Mouse (Mus musculus) kidney, embryonic 16.5 days (tissue): ENCODE results near the gene Rsc1a1. TPM values are rescaled to one million over a fixed set of nuclear protein-coding genes. Genes with fewer than 3 reads are reported as not detected.

ENCODE experiments used
- ATAC-seq: fragments of 200-750 bp; cut with Nextera tagmentation; 2 replicates; pipeline ENCODE4 v1.8.0; 2017; ENCODE audit warnings: moderate TSS enrichment; ENCODE audit not compliant: low FRiP score, low TSS enrichment
- H3K27ac ChIP-seq: fragments of 300-500 bp; sonication (generic); 2 replicates; pipeline ENCODE4 v1.5.1; 2014; ENCODE audit warnings: low read length
- H3K27me3 ChIP-seq: fragments of 300-500 bp; sonication (generic); 2 replicates; pipeline ENCODE4 v1.6.1; 2014; ENCODE audit warnings: low read length, control low read depth, mixed read lengths; ENCODE audit not compliant: insufficient read depth
- H3K36me3 ChIP-seq: fragments of 300-500 bp; sonication (generic); 2 replicates; pipeline ENCODE4 v1.6.1; 2014; ENCODE audit warnings: low read length, control low read depth, mixed read lengths; ENCODE audit not compliant: insufficient read depth
- H3K4me1 ChIP-seq: fragments of 300-500 bp; sonication (generic); 2 replicates; pipeline ENCODE4 v1.6.1; 2014; ENCODE audit warnings: low read length, control low read depth, mixed read lengths; ENCODE audit not compliant: insufficient read depth
- H3K4me2 ChIP-seq: fragments of 300-500 bp; sonication (generic); replicated peaks from 2 replicates; pipeline ENCODE4 v1.6.1; 2014; ENCODE audit warnings: low read depth, low read length
- H3K4me3 ChIP-seq: fragments of 300-500 bp; sonication (generic); 2 replicates; pipeline ENCODE4 v1.5.1; 2014; ENCODE audit warnings: mild to moderate bottlenecking, low read length
- H3K9ac ChIP-seq: fragments of 300-500 bp; sonication (generic); replicated peaks from 2 replicates; pipeline ENCODE4 v1.6.1; 2014; ENCODE audit warnings: low read length
- H3K9me3 ChIP-seq: fragments of 300-500 bp; sonication (generic); 2 replicates; pipeline ENCODE4 v1.6.1; 2016; ENCODE audit warnings: low read length, control low read depth
- WGBS: fragments of 180-500 bp; shearing (Covaris S2); extraction: QIAGEN DNeasy Blood & Tissue Kit; methylation state at CpG from one replicate; pipeline ENCODE4 v1.1.7; 2014; 5-methylcytosine and 5-hydroxymethylcytosine counted together
- polyA plus RNA-seq: library from polyadenylated mRNA; unstranded; fragments of >200 nt; fragmentation: Nextera tagmentation; extraction: Ambion mirVana; gene quantifications from 2 replicates; pipeline ENCODE4 v1.2.1, GENCODE M21; 2015

Rsc1a1 gene
- polyA plus RNA-seq, 1 experiment from 2014 or later = not detected

DNA sequence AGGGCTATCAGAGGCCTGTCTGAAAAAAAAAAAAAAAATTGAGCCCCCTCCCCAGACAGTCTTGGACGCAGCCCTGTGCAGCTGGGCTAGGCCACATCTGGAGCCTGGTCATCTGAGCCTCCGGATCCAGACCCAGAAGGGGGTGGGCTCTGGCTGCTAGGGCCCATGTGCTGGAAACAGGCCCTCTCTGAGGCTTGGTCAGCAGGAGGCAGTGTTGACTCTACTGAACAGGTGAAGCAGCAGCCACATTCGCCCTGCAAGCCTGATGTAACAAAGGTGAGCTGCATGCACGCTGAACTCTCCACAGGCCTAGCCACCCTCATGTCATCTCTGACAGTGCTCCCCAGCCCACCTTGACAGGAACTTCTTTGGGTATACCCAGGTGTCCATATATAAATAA is 25.7 kb downstream of the Rsc1a1 start:
- ATAC-seq = no peak

DNA sequence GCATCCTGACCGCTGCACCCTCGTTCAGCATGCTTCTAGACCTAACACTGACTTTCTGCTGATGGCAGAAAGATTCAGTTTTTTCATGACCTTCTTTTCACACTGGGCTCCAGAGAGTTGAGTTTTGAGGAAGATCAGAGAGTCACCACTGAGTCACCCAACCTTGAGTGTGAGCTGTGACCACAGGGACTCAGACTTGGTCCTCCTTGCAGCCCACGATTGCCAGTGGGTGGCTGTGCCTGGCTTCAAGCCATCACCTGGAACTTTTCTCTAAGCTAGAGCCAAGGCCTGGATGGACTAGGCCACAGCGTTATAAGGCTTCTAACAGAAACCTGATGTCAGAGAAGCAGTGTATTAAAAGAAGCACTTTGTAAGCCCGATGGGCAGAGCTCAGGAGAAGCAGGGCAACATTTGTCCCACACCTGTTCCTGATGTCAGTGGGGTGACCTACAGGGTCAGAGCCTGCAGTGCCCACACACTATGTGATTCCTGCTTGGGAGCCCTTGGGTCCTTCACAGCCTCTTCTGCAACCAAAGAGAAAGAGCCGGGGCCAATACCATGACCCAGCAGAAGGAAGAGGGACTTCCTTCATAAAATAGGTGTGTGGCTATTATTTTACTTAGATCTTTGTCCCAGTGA is 26.4 kb downstream of the Rsc1a1 start:
- Histone ChIP-seq H3K27ac (no peak overlapping the region), H3K4me1 (peaks cover 8% of the 10 kb centered on the region), H3K4me2 (no peak overlapping the region), H3K36me3 (peaks cover 16% of the 10 kb centered on the region; the same call in 1 of the 2 replicates), H3K4me3 (no peak overlapping the region), H3K9ac (no peak overlapping the region), H3K9me3 (no peaks in the 10 kb centered on the region), H3K27me3 (no peaks in the 10 kb centered on the region)
- no peak for ATAC-seq
- 92% methylated on average over 6 of the region's 6 CpGs for WGBS

More for the DNA sequence above, 25.7 kb downstream of the Rsc1a1 start:
- Histone ChIP-seq H3K4me2 (no peak overlapping the region), H3K27me3 (no peaks in the 10 kb centered on the region), H3K4me3 (no peak overlapping the region), H3K9ac (no peak overlapping the region), H3K9me3 (no peaks in the 10 kb centered on the region), H3K36me3 (peaks cover 16% of the 10 kb centered on the region; the same call in 1 of the 2 replicates), H3K4me1 (peaks cover 11% of the 10 kb centered on the region), H3K27ac (no peak overlapping the region)
- 64% methylated on average over 4 of the region's 4 CpGs for WGBS

DNA sequence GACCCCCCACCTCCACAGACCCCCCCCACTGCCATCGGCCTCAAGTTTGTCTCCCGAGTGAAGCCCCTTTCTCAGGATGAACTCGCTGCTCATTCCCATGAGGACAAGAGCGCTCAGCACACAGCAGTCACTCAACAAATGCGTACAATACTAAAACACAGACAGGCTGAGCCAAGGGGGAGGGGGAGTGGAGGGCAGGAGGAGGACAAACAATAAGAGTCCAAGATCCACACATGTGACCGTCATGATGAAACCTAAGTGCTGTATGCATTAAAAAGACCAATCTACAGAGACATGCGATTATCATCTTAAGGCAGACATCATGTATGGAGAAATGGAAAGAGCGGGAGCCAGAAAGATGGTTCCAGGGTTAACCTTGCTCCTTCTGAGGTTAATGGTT is 28.5 kb downstream of the Rsc1a1 start:
- H3K27ac ChIP-seq = no peak overlapping the region
- H3K4me2 ChIP-seq = no peak overlapping the region
- H3K36me3 ChIP-seq = peaks cover 21% of the 10 kb centered on the region; the same call in 1 of the 2 replicates
- H3K9ac ChIP-seq = no peak overlapping the region
- no peaks in the 10 kb centered on the region for H3K27me3 ChIP-seq
- WGBS = 87% methylated on average over 8 of the region's 8 CpGs
- no peak overlapping the region for H3K4me3 ChIP-seq
- ATAC-seq = no peak
- no peaks in the 10 kb centered on the region for H3K9me3 ChIP-seq
- no peaks in the 10 kb centered on the region for H3K4me1 ChIP-seq

DNA sequence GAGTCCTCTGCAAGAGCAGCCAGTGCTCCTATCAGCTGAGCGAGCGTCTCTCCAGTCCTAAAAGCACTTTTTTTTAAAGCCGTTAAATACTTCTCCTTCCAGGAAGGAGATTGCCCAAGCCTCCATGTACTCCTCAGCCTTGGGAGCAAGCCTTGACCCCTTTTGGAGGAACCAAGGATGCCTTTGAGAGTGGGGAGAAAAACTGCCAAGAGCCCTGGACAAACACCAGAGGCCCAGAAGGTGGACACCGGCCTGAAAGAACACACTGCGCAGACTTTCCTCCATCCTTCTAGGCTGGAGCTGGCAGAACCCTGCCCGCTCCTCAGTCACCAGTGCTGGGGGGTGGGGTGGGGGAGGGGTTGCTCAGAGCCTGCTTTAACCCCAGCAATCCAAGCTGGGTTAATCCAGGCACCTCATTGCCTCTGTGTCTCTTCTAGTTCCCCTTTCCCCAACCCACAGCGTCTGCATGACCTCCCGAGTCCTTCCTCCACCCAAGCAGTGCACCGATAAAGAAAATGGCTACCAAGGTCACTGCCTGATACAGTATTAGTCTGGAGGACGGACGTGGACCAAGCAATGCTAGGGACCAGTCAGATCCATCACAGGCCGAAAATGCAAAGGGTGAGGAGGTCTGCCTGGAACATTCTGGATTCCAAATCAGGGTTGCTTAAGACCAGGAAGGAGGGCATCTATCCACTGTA is 29.3 kb downstream of the Rsc1a1 start:
- no peak for ATAC-seq
- Histone ChIP-seq H3K27me3 (no peaks in the 10 kb centered on the region), H3K4me3 (no peak overlapping the region), H3K9ac (no peak overlapping the region), H3K9me3 (no peaks in the 10 kb centered on the region), H3K27ac (no peak overlapping the region), H3K4me1 (no peaks in the 10 kb centered on the region), H3K4me2 (no peak overlapping the region), H3K36me3 (peaks cover 25% of the 10 kb centered on the region; the same call in 1 of the 2 replicates)
- WGBS = 81% methylated on average over 12 of the region's 12 CpGs

DNA sequence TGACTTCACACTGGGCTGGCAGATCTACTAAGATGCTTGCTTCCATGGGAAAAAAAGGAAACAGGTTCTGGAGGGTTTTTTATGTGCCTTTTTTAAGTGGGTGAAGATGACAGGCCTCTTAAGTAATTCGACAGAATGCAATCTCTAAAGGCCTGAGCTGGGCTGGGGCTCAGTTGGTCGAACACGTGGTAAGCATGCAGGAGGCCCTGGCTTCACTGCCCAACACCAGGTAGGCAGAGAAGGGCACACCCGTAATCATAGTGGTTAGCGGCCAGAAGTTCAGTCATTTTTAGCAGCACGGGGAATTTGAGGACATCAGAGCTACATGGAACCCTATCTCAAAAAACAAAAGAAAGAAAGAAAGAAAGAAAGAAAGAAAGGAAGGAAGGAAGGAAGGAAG is 30.9 kb downstream of the Rsc1a1 start:
- H3K27ac ChIP-seq = no peak overlapping the region
- no peak overlapping the region for H3K4me2 ChIP-seq
- no peak overlapping the region for H3K9ac ChIP-seq
- H3K36me3 ChIP-seq = peaks cover 21% of the 10 kb centered on the region; the same call in 1 of the 2 replicates
- H3K4me3 ChIP-seq = no peak overlapping the region
- no peaks in the 10 kb centered on the region for H3K27me3 ChIP-seq
- H3K4me1 ChIP-seq = no peaks in the 10 kb centered on the region
- no peaks in the 10 kb centered on the region for H3K9me3 ChIP-seq
- WGBS = 91% methylated on average over 6 of the region's 6 CpGs
- no peak for ATAC-seq

DNA sequence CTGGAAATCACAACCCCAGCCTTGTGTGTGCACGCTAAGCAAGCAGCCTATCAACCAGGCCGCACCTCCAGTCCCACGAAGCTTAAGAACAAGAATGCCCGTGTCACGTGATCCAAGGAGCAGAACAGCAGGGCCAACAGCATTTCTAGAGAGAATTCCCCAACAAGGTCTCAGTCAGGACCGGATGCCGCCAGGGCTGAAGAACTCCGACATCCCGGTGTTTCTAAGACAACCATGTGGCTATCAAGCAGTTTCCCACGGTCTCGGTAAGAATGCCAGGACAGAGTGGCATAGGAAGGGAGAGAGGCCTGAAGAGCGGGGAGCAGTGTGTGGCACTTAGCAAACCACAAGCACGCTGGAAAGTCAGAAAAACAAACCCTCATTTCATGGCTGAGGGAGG is 31.6 kb downstream of the Rsc1a1 start:
- no peak overlapping the region for H3K4me3 ChIP-seq
- 92% methylated on average over 13 of the region's 13 CpGs for WGBS
- no peak for ATAC-seq
- H3K9ac ChIP-seq = no peak overlapping the region
- no peak overlapping the region for H3K4me2 ChIP-seq
- H3K27ac ChIP-seq = no peak overlapping the region
- no peaks in the 10 kb centered on the region for H3K9me3 ChIP-seq
- H3K27me3 ChIP-seq = no peaks in the 10 kb centered on the region
- H3K36me3 ChIP-seq = peaks cover 20% of the 10 kb centered on the region; the same call in 1 of the 2 replicates
- H3K4me1 ChIP-seq = no peaks in the 10 kb centered on the region

DNA sequence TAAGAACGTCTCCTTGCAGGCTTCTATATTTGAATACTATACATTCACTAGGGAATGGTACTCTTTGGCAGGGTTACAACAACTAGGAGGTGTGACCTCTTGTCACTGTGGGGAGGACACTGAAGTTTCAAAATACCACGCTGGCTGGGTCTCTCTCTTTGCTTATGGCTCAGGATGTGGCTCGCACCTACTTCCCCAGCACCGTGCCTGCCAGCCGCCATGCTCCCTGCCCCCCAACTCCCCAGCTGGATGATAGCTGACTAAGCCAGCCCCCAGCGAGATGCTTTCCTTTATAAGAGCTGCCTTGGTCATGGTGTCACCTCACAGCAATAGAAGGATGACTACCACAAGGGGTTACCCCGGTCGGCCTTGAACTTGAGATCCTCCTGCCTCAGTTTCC is 32.4 kb downstream of the Rsc1a1 start:
- Histone ChIP-seq H3K9ac (no peak overlapping the region), H3K9me3 (no peaks in the 10 kb centered on the region), H3K36me3 (peaks cover 19% of the 10 kb centered on the region; the same call in 1 of the 2 replicates), H3K27ac (no peak overlapping the region), H3K4me2 (no peak overlapping the region), H3K4me3 (no peak overlapping the region), H3K27me3 (no peaks in the 10 kb centered on the region), H3K4me1 (no peaks in the 10 kb centered on the region)
- no peak for ATAC-seq
- WGBS = 90% methylated on average over 8 of the region's 8 CpGs

DNA sequence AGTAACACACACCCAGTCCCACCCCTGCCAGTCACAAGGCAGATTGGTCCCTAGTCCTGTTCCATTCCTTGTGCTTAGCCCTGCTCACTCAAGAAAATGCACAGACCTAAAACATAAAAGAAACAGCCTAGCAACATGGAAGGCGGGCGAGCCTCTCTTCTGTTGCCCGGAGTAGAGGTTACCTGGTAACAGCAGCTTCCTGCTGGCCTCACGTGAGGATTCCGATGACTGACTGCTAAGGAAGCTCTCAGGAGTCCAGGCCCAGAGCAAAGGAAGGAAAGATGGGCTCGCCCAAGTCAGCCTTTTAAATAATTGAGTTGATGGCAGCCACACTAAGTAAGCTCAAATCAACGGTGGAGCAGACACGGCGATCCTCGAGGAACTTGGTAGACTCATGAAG is 33.5 kb downstream of the Rsc1a1 start:
- WGBS = 88% methylated on average over 10 of the region's 10 CpGs

DNA sequence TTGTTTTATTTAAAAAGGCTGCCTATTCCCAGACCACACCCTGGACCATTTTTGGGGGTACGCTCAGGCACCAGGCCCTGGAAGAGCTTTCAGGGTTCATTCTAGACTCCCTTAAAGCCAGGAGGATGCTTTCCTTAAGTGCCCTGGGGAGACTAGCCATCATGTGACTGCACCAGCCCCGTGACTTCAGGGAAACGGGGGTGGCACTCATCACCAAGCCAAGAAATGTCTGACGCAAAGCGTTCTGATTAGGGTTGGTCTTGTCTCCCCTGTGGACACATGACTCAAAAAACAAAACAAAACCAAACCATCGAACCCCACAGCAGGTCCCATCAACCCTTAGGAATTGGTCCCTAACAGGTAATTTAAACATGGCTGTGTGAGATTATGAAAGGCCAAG is 34.1 kb downstream of the Rsc1a1 start:
- Histone ChIP-seq H3K27me3 (no peaks in the 10 kb centered on the region), H3K4me3 (no peak overlapping the region), H3K4me2 (no peak overlapping the region), H3K36me3 (peaks cover 19% of the 10 kb centered on the region; the same call in 1 of the 2 replicates), H3K4me1 (no peaks in the 10 kb centered on the region), H3K9ac (no peak overlapping the region), H3K27ac (no peak overlapping the region), H3K9me3 (no peaks in the 10 kb centered on the region)
- 89% methylated on average over 6 of the region's 6 CpGs for whole genome bisulfite sequencing
- no peak for ATAC-seq

More for the DNA sequence above, 33.5 kb downstream of the Rsc1a1 start:
- Histone ChIP-seq H3K9me3 (no peaks in the 10 kb centered on the region), H3K27me3 (no peaks in the 10 kb centered on the region), H3K9ac (no peak overlapping the region), H3K4me2 (no peak overlapping the region), H3K27ac (no peak overlapping the region), H3K36me3 (peaks cover 19% of the 10 kb centered on the region; the same call in 1 of the 2 replicates), H3K4me3 (no peak overlapping the region), H3K4me1 (no peaks in the 10 kb centered on the region)
- no peak for ATAC-seq

DNA sequence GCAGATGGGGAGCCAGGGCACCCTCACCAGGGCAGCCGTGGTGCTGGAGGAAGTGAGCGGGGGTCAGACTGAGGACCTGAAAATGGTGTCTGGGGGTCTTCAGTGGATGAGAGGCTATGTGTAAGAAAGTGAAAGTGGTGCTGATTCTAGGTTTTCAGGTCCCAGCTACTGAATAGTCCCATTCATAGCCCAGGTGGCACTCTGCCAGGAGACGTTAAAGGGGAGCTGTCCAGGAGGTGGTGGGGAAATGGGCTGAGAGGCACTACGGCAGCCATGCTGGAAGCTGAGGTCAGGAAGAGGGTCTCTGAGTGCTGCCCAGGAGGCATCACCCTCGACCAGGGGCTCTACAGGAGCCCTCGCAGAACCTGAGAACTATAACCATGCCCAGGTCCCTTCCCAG is 36.2 kb downstream of the Rsc1a1 start:
- no peaks in the 10 kb centered on the region for H3K9me3 ChIP-seq
- no peak for ATAC-seq
- peaks cover 19% of the 10 kb centered on the region; the same call in 1 of the 2 replicates for H3K36me3 ChIP-seq
- H3K4me1 ChIP-seq = peaks cover under 1% of the 10 kb centered on the region
- H3K4me2 ChIP-seq = no peak overlapping the region
- no peak overlapping the region for H3K9ac ChIP-seq
- H3K27ac ChIP-seq = no peak overlapping the region
- no peak overlapping the region for H3K4me3 ChIP-seq
- 78% methylated on average over 6 of the region's 6 CpGs for WGBS
- no peaks in the 10 kb centered on the region for H3K27me3 ChIP-seq
